Mouse (Mus musculus) stomach, embryonic 15.5 days (tissue): ENCODE results near the gene Ntm. TPM values are rescaled to one million over a fixed set of nuclear protein-coding genes. Genes with fewer than 3 reads are reported as not detected.

Experiments
- ATAC-seq: fragments of 200-750 bp; cut with Nextera tagmentation; 2 replicates; pipeline ENCODE4 v1.8.0; 2017; ENCODE audit warnings: low read depth, moderate number of reproducible peaks, moderate TSS enrichment; ENCODE audit not compliant: insufficient read depth, low FRiP score
- H3K27ac ChIP-seq: fragments of 300-500 bp; sonication (generic); 2 replicates; pipeline ENCODE4 v1.5.1; 2015; ENCODE audit warnings: mild to moderate bottlenecking, inconsistent platforms
- H3K27me3 ChIP-seq: fragments of 300-500 bp; sonication (generic); replicated peaks from 2 replicates; pipeline ENCODE4 v1.6.1; 2015; ENCODE audit warnings: inconsistent platforms
- H3K36me3 ChIP-seq: fragments of 300-500 bp; sonication (generic); 2 replicates; pipeline ENCODE4 v1.6.1; 2015; ENCODE audit warnings: inconsistent platforms
- H3K4me1 ChIP-seq: fragments of 300-500 bp; sonication (generic); 2 replicates; pipeline ENCODE4 v1.6.1; 2015; ENCODE audit warnings: inconsistent platforms
- H3K4me2 ChIP-seq: fragments of 300-500 bp; sonication (generic); 2 replicates; pipeline ENCODE4 v1.6.1; 2015; ENCODE audit warnings: mild to moderate bottlenecking, inconsistent platforms
- H3K4me3 ChIP-seq: fragments of 300-500 bp; sonication (generic); replicated peaks from 2 replicates; pipeline ENCODE4 v1.5.1; 2015; ENCODE audit warnings: inconsistent platforms
- H3K9ac ChIP-seq: fragments of 300-500 bp; sonication (generic); 2 replicates; pipeline ENCODE4 v1.6.1; 2015; ENCODE audit warnings: inconsistent platforms
- H3K9me3 ChIP-seq: fragments of 300-500 bp; sonication (generic); 2 replicates; pipeline ENCODE4 v1.6.1; 2016; ENCODE audit warnings: inconsistent platforms
- WGBS: fragments of 180-500 bp; shearing (Covaris S2); methylation state at CpG from one replicate; pipeline ENCODE4 v1.1.7; 2015; 5-methylcytosine and 5-hydroxymethylcytosine counted together
- polyA plus RNA-seq: library from polyadenylated mRNA; unstranded; fragments of >200 nt; fragmentation: Nextera tagmentation; extraction: Ambion mirVana; gene quantifications from 2 replicates; pipeline ENCODE4 v1.2.1, GENCODE M21; 2015

Ntm gene
- polyA plus RNA-seq, 1 experiment from 2014 or later: 14.5 TPM

DNA sequence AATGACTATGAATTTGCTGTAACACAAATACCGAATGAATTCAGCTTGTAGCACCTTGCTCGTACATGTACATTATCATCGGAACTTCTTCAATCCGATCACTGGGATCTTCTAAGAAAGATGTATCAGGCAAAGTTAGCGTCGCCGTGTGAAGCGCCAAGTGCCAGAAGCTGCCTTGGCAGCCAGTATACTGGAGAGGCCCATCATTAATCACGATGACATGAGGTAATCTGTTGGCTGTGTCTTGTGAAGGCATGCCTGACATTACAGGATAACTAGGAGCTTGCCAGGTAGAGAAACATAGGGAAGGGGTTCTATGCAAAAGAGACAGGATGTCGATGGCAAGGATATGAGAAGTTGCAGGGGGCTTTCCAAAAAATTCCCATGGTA is 376.6 kb downstream of the Ntm start:
- H3K27ac ChIP-seq: no peak overlapping the region
- ATAC-seq: no peak
- H3K4me1 ChIP-seq: no peaks in the 10 kb centered on the region
- no peaks in the 10 kb centered on the region for H3K36me3 ChIP-seq
- no peak overlapping the region for H3K4me3 ChIP-seq
- WGBS: 76% methylated on average over 10 of the region's 10 CpGs
- no peak overlapping the region for H3K4me2 ChIP-seq
- H3K27me3 ChIP-seq: no peaks in the 10 kb centered on the region
- H3K9me3 ChIP-seq: no peaks in the 10 kb centered on the region
- H3K9ac ChIP-seq: no peak overlapping the region

DNA sequence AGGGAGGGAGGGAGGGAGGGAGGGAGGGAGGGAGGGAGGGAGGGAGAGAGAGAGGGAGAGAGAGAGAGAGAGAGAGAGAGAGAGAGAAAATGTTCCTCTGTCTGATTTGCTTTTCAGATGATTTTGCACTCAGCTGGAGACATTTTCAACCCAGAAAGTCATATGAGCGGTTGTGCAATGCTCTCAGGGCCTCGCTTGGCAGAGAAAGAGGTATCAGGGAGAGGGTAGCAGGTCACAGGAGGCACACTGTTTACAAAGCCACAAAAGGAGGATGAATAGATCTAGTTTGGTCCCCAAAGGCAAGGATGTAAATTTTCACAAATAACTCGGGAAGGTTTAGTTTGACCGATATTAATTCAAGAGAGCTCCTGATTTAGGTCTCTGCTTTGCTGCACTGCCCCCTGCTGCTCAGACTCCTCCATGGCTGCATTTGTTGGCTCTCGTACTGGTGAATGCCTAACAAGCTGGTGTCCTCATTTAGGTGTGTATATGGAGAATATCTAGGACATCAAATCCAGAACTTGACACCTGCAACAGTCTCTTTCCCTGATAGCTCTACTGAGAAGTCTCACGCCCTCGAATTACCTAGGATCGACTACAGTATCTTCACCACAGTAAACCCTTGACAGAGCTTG is 377.1 kb downstream of the Ntm start:
- Histone ChIP-seq H3K9me3 (no peaks in the 10 kb centered on the region), H3K4me3 (no peak overlapping the region), H3K27me3 (no peaks in the 10 kb centered on the region), H3K36me3 (no peaks in the 10 kb centered on the region), H3K9ac (no peak overlapping the region), H3K27ac (no peak overlapping the region), H3K4me1 (no peaks in the 10 kb centered on the region), H3K4me2 (no peak overlapping the region)
- 54% methylated on average over 8 of the region's 8 CpGs for WGBS
- ATAC-seq: no peak

DNA sequence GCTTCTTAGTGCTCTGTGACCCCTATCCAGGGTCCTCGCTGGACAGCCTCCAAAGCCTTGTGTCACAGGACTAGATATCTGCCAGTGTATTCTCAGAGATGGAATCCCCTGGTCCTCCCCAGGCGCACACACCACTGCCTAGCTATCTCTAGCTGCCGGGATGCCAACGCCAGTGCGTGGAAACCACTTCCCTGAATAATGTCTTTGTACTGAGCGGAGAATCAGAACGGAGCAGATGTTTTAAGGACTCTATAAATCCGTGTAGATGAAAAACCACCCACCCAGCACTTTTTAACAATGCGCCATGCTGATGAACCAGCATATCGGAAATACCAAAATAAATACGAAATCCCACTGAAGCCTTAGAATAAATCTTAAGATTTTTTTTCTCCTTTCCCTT is 384.7 kb downstream of the Ntm start:
- H3K27ac ChIP-seq: no peak overlapping the region
- H3K4me3 ChIP-seq: no peak overlapping the region
- no peak for ATAC-seq
- H3K4me2 ChIP-seq: no peak overlapping the region
- H3K9me3 ChIP-seq: no peaks in the 10 kb centered on the region
- no peaks in the 10 kb centered on the region for H3K36me3 ChIP-seq
- no peak overlapping the region for H3K9ac ChIP-seq
- H3K27me3 ChIP-seq: no peaks in the 10 kb centered on the region
- no peaks in the 10 kb centered on the region for H3K4me1 ChIP-seq
- WGBS: 77% methylated on average over 11 of the region's 11 CpGs

DNA sequence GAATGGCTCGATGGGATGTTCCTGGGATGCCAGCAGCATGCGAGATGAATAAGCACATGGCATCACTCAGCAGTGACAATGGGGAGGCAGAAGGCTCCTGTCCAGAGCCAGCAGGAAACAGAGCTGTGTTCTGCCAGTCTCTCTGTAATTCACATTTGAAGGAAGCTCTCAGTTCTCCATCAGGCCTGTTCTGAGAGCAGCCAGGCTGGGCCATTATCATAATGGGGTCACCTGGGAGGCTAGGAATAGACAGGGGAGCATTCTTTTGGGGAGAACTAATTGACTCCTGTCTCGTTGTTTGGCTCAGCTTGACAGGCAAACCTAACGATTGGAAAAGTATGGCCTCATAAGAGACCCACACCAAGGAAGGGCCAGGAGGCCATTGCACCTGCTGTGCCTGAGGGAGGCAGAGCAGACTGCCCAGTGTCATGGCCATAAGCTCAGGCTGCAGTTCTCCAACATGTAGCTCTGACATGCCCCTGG is 386.8 kb downstream of the Ntm start:
- no peaks in the 10 kb centered on the region for H3K36me3 ChIP-seq
- no peak overlapping the region for H3K9ac ChIP-seq
- no peaks in the 10 kb centered on the region for H3K9me3 ChIP-seq
- no peak overlapping the region for H3K27ac ChIP-seq
- no peaks in the 10 kb centered on the region for H3K4me1 ChIP-seq
- H3K27me3 ChIP-seq: no peaks in the 10 kb centered on the region
- WGBS: 43% methylated on average over 4 of the region's 4 CpGs
- no peak for ATAC-seq
- H3K4me3 ChIP-seq: no peak overlapping the region
- no peak overlapping the region for H3K4me2 ChIP-seq

DNA sequence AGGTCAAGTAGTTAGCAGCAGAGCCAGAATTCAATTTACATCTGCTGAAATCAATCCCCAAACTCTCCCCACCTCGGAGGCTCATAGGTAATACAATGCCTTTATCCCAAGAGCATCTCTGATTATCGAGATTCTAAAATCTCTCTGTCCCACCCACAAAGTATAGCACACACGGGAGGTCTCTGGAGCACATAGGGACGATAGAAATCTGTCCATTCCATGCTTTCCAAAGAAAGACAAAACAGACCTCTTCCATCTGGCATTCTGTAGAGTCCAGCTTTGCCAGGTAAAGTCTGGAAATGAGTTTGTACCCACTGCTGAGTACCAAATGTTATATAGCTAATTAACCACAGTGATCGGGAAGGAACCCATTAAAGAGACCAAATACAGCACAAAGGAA is 388.4 kb downstream of the Ntm start:
- no peaks in the 10 kb centered on the region for H3K36me3 ChIP-seq
- H3K4me3 ChIP-seq: no peak overlapping the region
- H3K9me3 ChIP-seq: no peaks in the 10 kb centered on the region
- WGBS: 73% methylated on average over 5 of the region's 5 CpGs
- no peak for ATAC-seq
- H3K4me2 ChIP-seq: no peak overlapping the region
- no peaks in the 10 kb centered on the region for H3K27me3 ChIP-seq
- H3K27ac ChIP-seq: no peak overlapping the region
- H3K4me1 ChIP-seq: no peaks in the 10 kb centered on the region
- H3K9ac ChIP-seq: no peak overlapping the region

DNA sequence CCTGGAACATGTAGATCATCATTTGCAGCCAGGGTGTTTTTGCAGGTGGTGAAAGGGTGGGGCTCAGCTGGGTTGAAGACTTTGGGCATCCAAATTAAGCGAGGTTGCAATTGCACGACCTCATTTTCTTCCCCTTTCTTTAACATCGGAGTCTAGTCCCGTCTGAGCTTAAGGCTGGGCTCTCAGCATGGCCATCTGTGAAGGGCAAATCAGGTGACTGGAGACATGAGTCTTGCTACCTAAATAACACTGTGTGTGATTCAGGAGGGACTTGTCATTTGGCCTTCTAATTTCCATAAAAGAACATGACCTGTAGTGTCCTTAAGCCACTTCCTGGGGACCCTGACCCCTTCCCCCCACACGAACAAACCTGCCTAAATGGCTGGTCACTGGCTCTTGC is 394.4 kb downstream of the Ntm start:
- Histone ChIP-seq H3K9ac (no peak overlapping the region), H3K4me2 (no peak overlapping the region), H3K9me3 (no peaks in the 10 kb centered on the region), H3K36me3 (no peaks in the 10 kb centered on the region), H3K4me3 (no peak overlapping the region), H3K27me3 (no peaks in the 10 kb centered on the region), H3K27ac (no peak overlapping the region), H3K4me1 (no peaks in the 10 kb centered on the region)
- no peak for ATAC-seq
- 72% methylated on average over 5 of the region's 5 CpGs for WGBS

DNA sequence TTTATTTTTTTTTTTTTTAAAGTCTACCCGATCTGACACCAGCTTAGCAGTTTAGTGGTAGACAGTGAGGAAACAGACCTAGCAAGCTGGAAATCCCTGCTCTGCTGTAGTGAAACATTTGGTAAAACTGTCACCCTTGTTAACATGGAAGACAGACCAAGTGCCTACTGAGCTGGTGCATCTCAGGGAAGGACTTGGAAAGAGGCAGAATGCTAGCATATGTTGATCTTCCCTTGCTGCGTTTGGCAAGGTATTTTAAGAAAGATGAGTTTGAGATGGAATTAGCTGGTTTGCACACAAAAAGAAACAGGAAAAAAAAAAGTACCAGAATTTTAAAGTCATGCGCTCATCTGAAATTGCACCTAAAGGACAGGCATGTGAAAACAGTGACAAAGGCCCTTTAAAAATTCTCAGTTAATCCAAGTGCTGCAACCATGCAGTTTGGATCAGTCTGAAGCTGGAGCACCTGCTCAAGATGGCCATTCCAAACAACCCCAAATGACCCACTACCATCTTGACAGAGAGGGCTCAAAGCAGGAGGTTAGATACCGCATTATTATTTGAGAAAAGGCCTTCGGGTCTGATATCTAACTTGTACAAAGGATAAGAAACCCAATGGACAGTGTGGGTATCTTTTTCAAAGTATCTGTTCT is 400.4 kb downstream of the Ntm start:
- Histone ChIP-seq H3K4me2 (no peak overlapping the region), H3K9ac (no peak overlapping the region), H3K4me1 (no peaks in the 10 kb centered on the region), H3K4me3 (no peak overlapping the region), H3K9me3 (no peaks in the 10 kb centered on the region), H3K36me3 (no peaks in the 10 kb centered on the region), H3K27me3 (no peaks in the 10 kb centered on the region), H3K27ac (no peak overlapping the region)
- WGBS: 86% methylated on average over 5 of the region's 5 CpGs
- ATAC-seq: no peak

DNA sequence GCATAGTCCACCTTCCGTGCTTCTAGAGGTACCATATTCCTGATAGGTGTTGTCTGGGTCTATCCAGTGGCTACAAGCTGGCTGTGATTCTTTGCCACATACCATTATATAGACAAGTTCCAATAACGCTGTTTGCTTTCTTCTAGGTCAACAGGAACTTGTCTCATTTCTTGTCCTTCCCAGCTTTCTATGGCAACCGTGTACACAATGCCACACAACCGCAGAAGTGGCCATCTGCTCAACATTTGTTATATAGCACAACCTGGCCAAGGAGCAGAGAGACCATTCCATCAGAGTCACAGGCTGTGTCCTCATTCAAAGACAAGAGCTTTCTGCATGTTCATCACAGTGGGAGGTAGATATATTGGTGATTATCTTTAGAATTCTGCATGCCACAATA is 404.0 kb downstream of the Ntm start:
- no peak for ATAC-seq
- Histone ChIP-seq H3K4me3 (no peak overlapping the region), H3K36me3 (no peaks in the 10 kb centered on the region), H3K27ac (no peak overlapping the region), H3K4me1 (no peaks in the 10 kb centered on the region), H3K4me2 (no peak overlapping the region), H3K9me3 (no peaks in the 10 kb centered on the region), H3K27me3 (no peaks in the 10 kb centered on the region), H3K9ac (no peak overlapping the region)
- WGBS: 78% methylated on average over 4 of the region's 4 CpGs

DNA sequence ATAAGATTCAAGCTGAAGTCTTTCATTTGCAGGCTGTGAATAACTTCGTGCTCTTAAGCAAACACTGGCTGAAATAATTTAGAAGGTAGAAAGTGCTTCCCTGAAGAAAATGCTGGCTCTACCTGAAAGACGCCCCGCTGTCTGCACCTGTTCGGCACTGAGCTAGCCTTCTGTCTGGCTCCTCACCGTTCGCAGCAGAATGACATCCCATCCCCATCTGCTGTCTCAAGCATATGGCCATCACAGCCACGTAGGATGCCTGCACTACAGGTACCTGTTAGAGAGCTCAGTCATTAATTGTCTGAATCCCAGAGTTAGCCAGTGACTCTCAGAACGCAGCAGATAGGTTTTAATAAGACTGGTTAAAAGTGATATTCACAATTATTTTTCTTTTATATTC is 412.4 kb downstream of the Ntm start:
- Histone ChIP-seq H3K9me3 (no peaks in the 10 kb centered on the region), H3K27me3 (no peaks in the 10 kb centered on the region), H3K4me2 (no peak overlapping the region), H3K9ac (no peak overlapping the region), H3K4me1 (no peaks in the 10 kb centered on the region), H3K27ac (no peak overlapping the region), H3K4me3 (no peak overlapping the region), H3K36me3 (no peaks in the 10 kb centered on the region)
- ATAC-seq: no peak
- WGBS: 79% methylated on average over 8 of the region's 8 CpGs

DNA sequence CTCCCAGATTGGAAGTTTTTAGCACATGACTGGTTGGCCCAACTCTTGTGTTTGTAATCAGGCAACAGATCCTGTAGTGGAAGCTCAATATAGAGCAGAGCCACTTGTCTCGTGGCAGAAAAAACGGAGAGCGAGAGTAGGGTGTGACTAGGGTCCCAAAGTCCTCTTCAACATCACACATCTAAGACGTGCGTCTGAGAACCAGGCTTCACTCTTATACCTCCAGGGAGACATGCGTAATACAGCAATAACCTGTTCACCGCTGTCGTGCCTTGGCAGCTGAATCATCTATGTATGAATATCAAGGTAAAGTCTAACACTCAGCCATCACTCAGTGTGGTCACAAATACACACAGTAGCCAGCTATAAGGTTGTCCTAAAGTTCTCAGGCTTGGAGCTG is 412.8 kb downstream of the Ntm start:
- ATAC-seq: no peak
- no peak overlapping the region for H3K4me3 ChIP-seq
- H3K27me3 ChIP-seq: no peaks in the 10 kb centered on the region
- no peak overlapping the region for H3K4me2 ChIP-seq
- no peaks in the 10 kb centered on the region for H3K36me3 ChIP-seq
- H3K9me3 ChIP-seq: no peaks in the 10 kb centered on the region
- H3K27ac ChIP-seq: no peak overlapping the region
- no peak overlapping the region for H3K9ac ChIP-seq
- 91% methylated on average over 8 of the region's 8 CpGs for WGBS
- no peaks in the 10 kb centered on the region for H3K4me1 ChIP-seq

DNA sequence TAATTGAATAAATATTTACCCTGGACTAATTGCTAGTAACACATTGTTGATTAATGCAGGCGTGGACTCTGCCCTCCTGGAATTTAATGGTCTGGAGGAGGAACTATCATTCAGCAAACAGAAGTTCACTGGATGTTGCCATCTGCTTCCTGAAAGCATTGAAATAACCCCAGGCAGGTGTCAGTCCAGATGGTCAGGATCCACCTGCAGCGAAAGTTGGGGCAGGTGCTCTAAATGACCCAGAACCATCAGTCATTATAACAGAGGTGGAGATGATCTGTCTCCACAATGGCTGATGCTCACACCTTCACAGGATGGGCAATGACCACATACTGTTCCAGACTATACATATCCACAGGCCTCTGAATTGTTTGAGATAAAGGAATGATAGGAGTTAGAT is 426.5 kb downstream of the Ntm start:
- ATAC-seq: no peak
- no peak overlapping the region for H3K9ac ChIP-seq

DNA sequence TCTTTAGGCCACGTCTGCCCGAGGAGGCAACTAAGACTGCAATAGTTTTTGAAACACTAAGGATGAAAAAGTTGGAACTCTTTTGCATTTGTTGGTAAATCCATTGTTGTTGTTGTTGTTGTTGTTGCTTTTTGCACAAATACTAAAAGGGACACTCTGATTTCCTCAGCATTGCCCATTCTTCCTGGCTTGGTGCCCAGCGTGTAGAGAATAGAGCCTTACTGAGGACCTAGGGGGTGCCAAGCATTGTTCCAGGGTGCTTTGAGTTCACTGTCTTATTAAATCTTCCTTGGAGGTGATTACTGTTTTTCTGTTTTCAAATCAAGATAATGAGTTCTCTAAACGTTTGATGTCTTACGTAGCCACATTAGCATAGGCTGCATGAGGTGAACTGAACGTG is 428.2 kb downstream of the Ntm start:
- H3K27me3 ChIP-seq: no peaks in the 10 kb centered on the region
- no peak overlapping the region for H3K4me3 ChIP-seq
- 80% methylated on average over 6 of the region's 6 CpGs for WGBS
- no peak overlapping the region for H3K4me2 ChIP-seq
- H3K4me1 ChIP-seq: no peaks in the 10 kb centered on the region
- H3K9ac ChIP-seq: no peak overlapping the region
- H3K36me3 ChIP-seq: no peaks in the 10 kb centered on the region
- no peaks in the 10 kb centered on the region for H3K9me3 ChIP-seq
- H3K27ac ChIP-seq: no peak overlapping the region
- ATAC-seq: no peak

More for the DNA sequence above, 426.5 kb downstream of the Ntm start:
- H3K36me3 ChIP-seq: no peaks in the 10 kb centered on the region
- no peak overlapping the region for H3K4me3 ChIP-seq
- no peaks in the 10 kb centered on the region for H3K27me3 ChIP-seq
- H3K4me1 ChIP-seq: no peaks in the 10 kb centered on the region
- H3K9me3 ChIP-seq: no peaks in the 10 kb centered on the region
- no peak overlapping the region for H3K27ac ChIP-seq
- no peak overlapping the region for H3K4me2 ChIP-seq
- WGBS: 54% methylated on average over 2 of the region's 2 CpGs

DNA sequence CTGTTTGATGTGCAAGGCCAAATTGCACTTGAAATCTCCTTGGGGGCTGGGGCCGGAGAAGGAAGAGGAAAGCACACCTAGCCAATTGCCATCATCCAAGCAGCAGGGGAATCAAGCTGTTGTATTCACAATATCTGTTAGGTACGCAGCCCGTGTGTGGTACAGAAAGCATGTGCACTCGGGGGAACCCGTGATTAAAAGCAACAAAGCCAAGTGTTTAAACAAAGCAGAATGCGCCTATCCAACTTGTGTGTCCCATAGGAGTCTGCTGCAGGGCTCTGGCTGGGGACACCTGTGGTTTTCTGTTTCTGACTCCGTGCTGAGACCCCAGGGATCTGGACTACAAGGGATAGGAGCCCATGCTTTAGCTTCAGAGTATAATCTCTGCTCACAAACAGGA is 428.6 kb downstream of the Ntm start:
- 56% methylated on average over 7 of the region's 7 CpGs for WGBS
- no peak overlapping the region for H3K9ac ChIP-seq

More for the DNA sequence above, 428.6 kb downstream of the Ntm start:
- Histone ChIP-seq H3K4me3 (no peak overlapping the region), H3K27ac (no peak overlapping the region), H3K4me1 (no peaks in the 10 kb centered on the region), H3K9me3 (no peaks in the 10 kb centered on the region), H3K4me2 (no peak overlapping the region), H3K36me3 (no peaks in the 10 kb centered on the region), H3K27me3 (no peaks in the 10 kb centered on the region)
- no peak for ATAC-seq
